Mouse (Mus musculus): ENCODE measurements around the gene Cstf3. TPM values are rescaled to one million over a fixed set of nuclear protein-coding genes. Genes with fewer than 3 reads are reported as not detected.

Cstf3 gene
- polyA plus RNA-seq (2012; ENCODE audit: low replicate concordance), result 0.88 and 2.2 TPM in 2 replicates

GRCm38 (mm10) chr2:104590068-104590828 lies at the start of gene Cstf3:
TSS of gene Cstf3 (plus strand) at chr2:104590523.

DNA sequence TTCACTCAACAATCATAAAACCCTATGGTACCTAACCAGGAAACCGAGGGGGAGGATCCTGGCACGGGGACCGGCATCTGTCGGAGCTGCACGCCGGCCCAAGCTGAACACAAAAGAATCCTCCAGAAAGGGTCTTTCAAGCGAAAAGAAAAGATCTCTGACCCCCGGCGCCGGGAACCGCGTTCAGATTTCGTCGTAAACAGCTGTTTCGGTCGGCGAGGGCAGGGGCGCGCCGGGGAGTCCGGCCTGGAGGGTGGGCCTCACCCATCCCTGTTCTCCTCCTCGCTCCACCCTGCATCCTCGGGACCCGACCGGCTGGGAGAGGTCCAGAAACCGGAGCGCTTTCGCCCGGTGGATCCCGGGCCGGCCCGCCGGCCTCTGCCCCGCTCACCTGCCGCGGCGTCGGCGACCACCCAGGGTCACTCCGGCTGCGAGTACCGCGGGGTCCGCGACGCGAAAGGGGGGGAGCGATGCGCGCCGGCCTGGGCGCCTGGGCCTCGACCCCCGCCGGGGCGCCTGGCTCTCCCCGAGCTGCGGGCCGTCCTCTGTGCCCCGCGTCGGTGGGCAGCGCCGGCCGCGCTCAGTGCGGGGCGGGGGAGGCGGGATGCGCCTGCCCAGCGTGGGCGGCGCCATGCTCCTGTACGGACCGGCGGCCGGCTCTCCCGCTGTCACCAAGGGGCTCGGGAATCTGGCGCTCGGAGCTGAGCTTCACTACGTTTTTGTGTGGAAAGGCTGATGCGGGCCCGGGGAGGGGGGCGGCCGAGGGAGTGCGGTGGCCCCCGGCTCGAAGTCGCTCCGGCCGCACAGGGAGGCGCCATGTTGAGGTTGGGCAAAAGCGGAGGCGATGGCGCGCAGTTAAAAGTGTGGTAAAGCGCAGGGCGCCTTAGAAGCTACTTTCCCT lies 121.5 kb downstream of the Cstf3 start, which contains the start of gene Tcp11l1:
Gene Tcp11l1, minus strand, starts transcription at position 585 of the 901 bp plus-strand sequence.

Other genes with a start within 250 kb of the Cstf3 start
- 0.02 TPM in 1 of 2 replicates, not detected in the other for gene D430041D05Rik, start 179.5 kb upstream of the Cstf3 start, polyA plus RNA-seq (2012; ENCODE audit: low replicate concordance)
- gene Hipk3, start 96.1 kb upstream of the Cstf3 start, polyA plus RNA-seq (2012; ENCODE audit: low replicate concordance), result 8.4 and 12.0 TPM in 2 replicates
- gene Tcp11l1, start 121.6 kb downstream of the Cstf3 start, polyA plus RNA-seq (2012; ENCODE audit: low replicate concordance), result 2.6 and 11.2 TPM in 2 replicates
- not detected in 2 replicates for gene Pin1rt1, start 125.9 kb downstream of the Cstf3 start, polyA plus RNA-seq (2012; ENCODE audit: low replicate concordance)
- 1.1 and 1.9 TPM in 2 replicates for gene Depdc7, start 152.4 kb downstream of the Cstf3 start, polyA plus RNA-seq (2012; ENCODE audit: low replicate concordance)
- gene Qser1, start 226.2 kb downstream of the Cstf3 start, polyA plus RNA-seq (2012; ENCODE audit: low replicate concordance), result 1.1 and 1.6 TPM in 2 replicates